Mouse (Mus musculus) ES-Bruce4 (cell line): ENCODE measurements around the gene Dennd2a.

Experiments
- CTCF ChIP-seq: IDR thresholded peaks from one replicate; pipeline ENCODE4 v1.8.1; 2011; ENCODE audit warnings: low read depth, low read length
- EP300 ChIP-seq: IDR thresholded peaks from 2 replicates; pipeline ENCODE4 v1.6.1; 2011; ENCODE audit warnings: low read depth, low read length; ENCODE audit not compliant: insufficient read depth
- POLR2A ChIP-seq: IDR thresholded peaks from one replicate; pipeline ENCODE4 v1.8.1; 2011; ENCODE audit warnings: low read length; ENCODE audit not compliant: insufficient read depth

- TF ChIP-seq CTCF (no peak), EP300 (no peak), POLR2A (no peak)
These were observed 69.4 kb downstream of the Dennd2a start for GRCm38 (mm10) chr6:39488292-39488691.
